ENCODE assay signal across 12 mouse cellular contexts in the genomic region with DNA sequence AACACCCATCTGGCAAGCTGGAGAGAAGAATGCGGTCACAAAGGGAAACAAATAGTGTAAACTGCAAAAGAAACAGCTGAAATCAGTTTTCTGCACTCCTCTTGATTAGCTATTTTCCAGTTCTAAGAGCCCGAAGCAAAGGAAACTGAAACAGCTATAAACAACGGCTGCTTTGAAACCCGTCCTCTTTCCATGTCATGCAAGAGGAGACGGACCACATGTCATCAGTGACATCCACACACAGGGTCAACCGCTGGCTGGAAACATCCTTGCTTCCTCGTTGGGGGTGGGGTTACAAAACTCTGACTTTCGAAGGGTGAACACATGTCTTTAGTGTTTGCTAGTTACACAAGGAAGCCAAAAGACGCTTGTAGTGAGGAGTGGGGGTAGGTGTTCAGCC. TPM values are rescaled to one million over a fixed set of nuclear protein-coding genes. Genes with fewer than 3 reads are reported as not detected.
A peak's percentile ranks its signal among the peaks of the same experiment; 100 is the strongest.
DNase-seq lines count a peak whose midpoint lies in the region; ATAC-seq and TF ChIP-seq lines count a peak whose summit lies in the region.
"Had no signal": no experiment of that assay in that cellular context is flagged by ENCODE, and none has a peak within 500 bp of the region (broad histone marks: within the 10 kb centered on the region; RNA-seq: fewer than 3 reads in every experiment).

No protein-coding gene starts in this region.

- no peak overlapping the region for H3K9ac ChIP-seq in lung, embryonic 14.5 days

- no peak for TF ChIP-seq CTCF in lung, embryonic 14.5 days (IDR thresholded peaks at IDR 0.05; ENCODE audit: low read depth)

- intact Hi-C loops in gastrocnemius, postnatal 14 days (cut with DNase I; ENCODE audit: low total_unique reads): loop anchor here (10.0 kb wide), 2 partner anchors 76 to 274 kb away; no protein-coding TSS in a partner anchor

- peak overlapping the region; percentile 66 for H3K27ac ChIP-seq in embryonic facial prominence, embryonic 10.5 days (replicated peaks)
- peak overlapping the region; percentile 93 for H3K27ac ChIP-seq in lung, embryonic 14.5 days (ENCODE audit: low read depth)

- no peaks in the 10 kb centered on the region for H3K36me3 ChIP-seq in embryonic facial prominence, embryonic 10.5 days (replicated peaks)
- no peaks in the 10 kb centered on the region for H3K36me3 ChIP-seq in lung, embryonic 14.5 days (ENCODE audit: insufficient read depth)
- H3K36me3 ChIP-seq: midbrain, embryonic 10.5 days had no signal

- H3K4me2 ChIP-seq in lung, embryonic 14.5 days: no peak overlapping the region; the same call in 1 of the 2 replicates

- H3K4me3 ChIP-seq in embryonic facial prominence, embryonic 10.5 days: no peak overlapping the region
- no peak overlapping the region for H3K4me3 ChIP-seq in lung, embryonic 14.5 days (ENCODE audit: low read depth, low read length)
- H3K4me3 ChIP-seq: midbrain, embryonic 10.5 days had no signal

- WGBS in embryonic facial prominence, embryonic 10.5 days: 30% methylated on average over 9 of the region's 9 CpGs
- 13% methylated on average over 9 of the region's 9 CpGs for WGBS in lung, embryonic 14.5 days

- H3K4me1 ChIP-seq in embryonic facial prominence, embryonic 10.5 days: peaks cover 54% of the 10 kb centered on the region
- H3K4me1 ChIP-seq in lung, embryonic 14.5 days (ENCODE audit: insufficient read depth): peaks cover 40% of the 10 kb centered on the region

- peak; percentile 85 for ATAC-seq in lung, embryonic 14.5 days (ENCODE audit: insufficient read depth)
- ATAC-seq in CD4-positive, CD25-positive, alpha-beta regulatory T cell, adult 4 months: no peak

- DNase-seq in gastrocnemius, postnatal 14 days: peak; percentile 22
- DNase-seq in gastrocnemius, postnatal 10 days: no peak
- DNase-seq in embryonic facial prominence, embryonic 10.5 days (ENCODE audit: low spot score): peak; percentile 40
- peak; percentile 43 for DNase-seq in kidney, adult 11 months
- peak; percentile 95 for DNase-seq in lung, embryonic 14.5 days
- DNase-seq in right cerebral cortex, postnatal 10 days (ENCODE audit: low spot score in 2 of 2): no peak
- DNase-seq in layer of hippocampus, adult 9-10 months (ENCODE audit: low spot score): no peak
- DNase-seq: cerebellum, adult 18-20 months; retina, postnatal 1 day had no signal

- H3K27me3 ChIP-seq in embryonic facial prominence, embryonic 10.5 days (replicated peaks; ENCODE audit: low read depth, poor library complexity, severe bottlenecking): 0 out of 2 replicates have a peak, but pooled peaks cover 9% of the 10 kb centered on the region
- no peaks in the 10 kb centered on the region for H3K27me3 ChIP-seq in lung, embryonic 14.5 days (ENCODE audit: insufficient read depth, low read length)

- no peaks in the 10 kb centered on the region for H3K9me3 ChIP-seq in embryonic facial prominence, embryonic 10.5 days
- no peaks in the 10 kb centered on the region for H3K9me3 ChIP-seq in lung, embryonic 14.5 days (ENCODE audit: low read depth, low read length)
- H3K9me3 ChIP-seq: midbrain, embryonic 10.5 days had no signal

RNA-seq across cellular contexts. Expression of a gene that starts 27.6 kb away (rescaled TPM):
- total RNA-seq in gastrocnemius, postnatal 14 days (2021): not detected
- total RNA-seq in gastrocnemius, postnatal 10 days (2021): not detected
- polyA plus RNA-seq in embryonic facial prominence, embryonic 10.5 days (2016; fragmentation: Nextera tagmentation; extraction: Ambion mirVana): 0.10 and 0.22 TPM in 2 replicates
- polyA plus RNA-seq in lung, embryonic 14.5 days (2014; fragmentation: Nextera tagmentation; extraction: Ambion mirVana): 0.16 and 0.32 TPM in 2 replicates
- polyA plus RNA-seq in CD4-positive, CD25-positive, alpha-beta regulatory T cell, adult 4 months (2017; shearing (Covaris generic)): not detected
- total RNA-seq: layer of hippocampus, adult 18-20 months had no signal

Comparison
In these comparisons a context has a peak if more than half of its experiments do, and no peak if none do; other contexts are left out.
1. DNase-seq: peak in gastrocnemius, postnatal 14 days (single experiment), embryonic facial prominence, embryonic 10.5 days (single experiment), kidney, adult 11 months (single experiment) and lung, embryonic 14.5 days (single experiment); none in gastrocnemius, postnatal 10 days (single experiment), right cerebral cortex, postnatal 10 days (0 of 2) and layer of hippocampus, adult 9-10 months (single experiment).